Mouse (Mus musculus) lung, postnatal 10 days (tissue): ENCODE measurements around the gene Nol7.

ENCODE experiments used
- DNase-seq: peaks from one replicate; pipeline ENCODE4 v3.0.0; 2021

Gene Nol7

DNA sequence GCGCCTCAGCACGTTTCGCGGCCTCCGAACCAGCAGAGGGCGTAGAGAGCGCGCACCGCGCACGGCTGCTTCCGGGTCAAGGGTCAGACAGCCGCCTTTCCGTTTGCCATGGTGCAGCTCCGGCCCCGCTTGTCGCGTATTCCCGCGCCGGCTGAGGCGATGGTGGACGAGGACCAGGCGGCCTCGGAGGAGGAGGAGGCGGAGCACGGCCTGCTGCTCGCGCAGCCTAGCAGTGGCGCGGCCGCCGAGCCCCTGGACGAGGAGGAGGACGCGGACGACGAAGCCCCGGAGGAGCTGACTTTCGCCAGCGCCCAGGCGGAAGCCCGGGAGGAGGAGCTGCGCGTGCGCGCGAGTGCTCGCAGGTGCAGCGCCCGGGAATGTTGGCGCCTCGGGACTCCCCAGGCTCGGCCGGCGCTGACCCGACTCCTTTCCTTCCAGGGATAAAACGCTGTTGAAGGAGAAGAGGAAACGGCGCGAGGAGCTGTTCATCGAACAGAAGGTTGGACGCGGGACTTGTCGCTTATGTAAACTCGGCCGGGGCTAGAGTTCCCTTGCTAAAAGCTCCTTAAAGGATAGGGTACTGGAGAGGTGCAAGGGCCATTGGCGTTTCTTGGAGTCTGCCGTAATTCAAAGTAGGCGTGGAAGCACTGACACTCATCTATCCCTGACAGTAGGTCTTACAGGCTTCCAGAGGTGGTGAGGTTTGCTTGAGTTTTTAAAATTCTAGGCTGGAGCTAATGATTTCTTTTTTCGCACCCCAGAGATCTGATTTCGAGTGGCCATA lies at the start of gene Nol7:
Gene Nol7 (plus strand): TSS at position 94 of the 784 bp plus-strand sequence.
- peak; percentile 96 for DNase-seq

DNA sequence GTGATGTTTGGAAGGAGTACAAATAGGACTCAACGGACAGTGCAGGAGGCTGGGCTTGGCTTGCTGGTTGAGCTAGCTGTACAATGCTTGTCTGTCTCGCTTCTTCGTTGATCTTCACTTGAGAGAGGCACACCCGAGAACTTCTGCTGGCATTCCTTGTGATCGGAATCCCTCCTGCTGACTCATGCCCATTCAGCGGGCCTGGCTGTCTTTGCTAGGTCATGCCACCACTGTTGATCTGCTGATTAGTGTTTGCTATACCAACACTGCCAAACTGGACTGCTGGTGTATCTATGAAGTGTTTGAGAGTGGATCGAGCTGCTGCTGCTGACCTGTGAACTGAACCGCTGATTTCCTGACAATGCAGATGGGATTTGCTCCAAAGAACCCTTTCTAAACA lies 48.8 kb upstream of the Nol7 start:
- DNase-seq: peak; percentile 25

DNA sequence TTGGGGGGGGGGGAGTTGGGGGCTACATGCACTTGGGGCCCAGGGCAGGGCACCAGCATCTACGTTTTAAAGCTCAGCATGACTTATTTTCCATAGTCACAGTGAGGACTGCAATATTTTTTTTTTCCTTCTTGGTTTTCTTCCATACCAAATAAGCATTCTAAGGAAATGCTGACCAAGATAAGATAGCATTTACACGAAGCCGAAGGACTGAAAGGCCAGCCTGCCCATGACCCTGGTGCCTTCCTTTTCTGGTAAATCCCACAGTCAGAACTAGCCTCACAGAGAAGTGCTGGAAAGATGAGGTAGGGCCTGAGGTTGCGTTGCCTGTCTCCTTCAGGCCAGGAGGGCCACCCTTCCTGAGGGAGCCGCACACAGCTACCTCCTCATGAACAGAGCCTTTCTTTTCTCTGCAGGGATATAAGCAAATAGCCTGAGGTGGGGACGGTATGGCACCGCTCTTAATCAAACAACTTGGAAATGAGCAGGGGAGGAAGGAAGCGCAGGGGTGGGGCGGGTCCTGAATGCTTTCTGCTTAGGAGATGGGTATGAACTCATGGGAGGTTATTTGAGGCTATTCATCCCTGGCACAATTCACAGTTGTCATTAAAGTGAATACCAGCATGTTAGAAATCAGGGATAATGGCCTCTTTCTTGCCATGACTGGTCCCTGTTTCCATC lies 47.6 kb upstream of the Nol7 start:
- peak; percentile 54 for DNase-seq

DNA sequence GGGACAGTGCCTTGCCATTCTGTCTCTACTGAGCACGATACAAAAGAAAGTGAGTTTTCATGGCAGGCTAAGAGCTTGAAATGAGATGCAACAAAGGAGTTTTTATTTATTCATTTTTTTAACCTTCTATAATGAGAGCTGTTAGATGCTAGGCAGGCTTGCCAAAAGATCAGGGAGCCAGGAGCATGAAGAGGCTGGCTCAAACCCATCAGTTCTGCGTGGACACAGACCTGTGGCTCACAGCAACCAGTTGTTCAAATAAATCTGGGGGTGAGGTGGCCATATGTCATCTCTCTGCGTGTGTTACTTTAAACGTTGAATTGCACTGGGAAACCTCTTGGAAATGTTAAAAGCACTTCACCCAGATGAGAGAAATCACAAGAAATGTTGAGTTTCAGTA lies 44.8 kb upstream of the Nol7 start:
- DNase-seq: no peak

DNA sequence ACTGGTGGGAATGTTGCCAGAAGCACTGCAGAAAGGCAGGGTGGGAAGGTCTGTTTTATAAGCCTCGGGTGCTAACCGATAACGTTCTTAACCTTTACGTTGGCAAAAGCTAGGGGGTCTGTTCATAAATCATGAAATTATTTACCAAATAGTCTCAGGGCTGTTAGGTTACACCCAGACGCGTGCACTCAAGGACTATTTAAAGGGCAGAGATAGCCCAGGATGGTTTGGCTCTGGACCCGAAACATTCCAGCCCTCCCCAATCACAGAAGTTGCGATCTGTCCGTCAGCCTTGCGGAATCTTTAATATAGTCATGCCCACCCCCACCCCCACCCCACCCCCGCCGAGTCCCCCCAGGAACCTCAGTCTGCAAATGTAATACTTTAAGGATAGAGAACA lies 43.8 kb upstream of the Nol7 start:
- DNase-seq: no peak

DNA sequence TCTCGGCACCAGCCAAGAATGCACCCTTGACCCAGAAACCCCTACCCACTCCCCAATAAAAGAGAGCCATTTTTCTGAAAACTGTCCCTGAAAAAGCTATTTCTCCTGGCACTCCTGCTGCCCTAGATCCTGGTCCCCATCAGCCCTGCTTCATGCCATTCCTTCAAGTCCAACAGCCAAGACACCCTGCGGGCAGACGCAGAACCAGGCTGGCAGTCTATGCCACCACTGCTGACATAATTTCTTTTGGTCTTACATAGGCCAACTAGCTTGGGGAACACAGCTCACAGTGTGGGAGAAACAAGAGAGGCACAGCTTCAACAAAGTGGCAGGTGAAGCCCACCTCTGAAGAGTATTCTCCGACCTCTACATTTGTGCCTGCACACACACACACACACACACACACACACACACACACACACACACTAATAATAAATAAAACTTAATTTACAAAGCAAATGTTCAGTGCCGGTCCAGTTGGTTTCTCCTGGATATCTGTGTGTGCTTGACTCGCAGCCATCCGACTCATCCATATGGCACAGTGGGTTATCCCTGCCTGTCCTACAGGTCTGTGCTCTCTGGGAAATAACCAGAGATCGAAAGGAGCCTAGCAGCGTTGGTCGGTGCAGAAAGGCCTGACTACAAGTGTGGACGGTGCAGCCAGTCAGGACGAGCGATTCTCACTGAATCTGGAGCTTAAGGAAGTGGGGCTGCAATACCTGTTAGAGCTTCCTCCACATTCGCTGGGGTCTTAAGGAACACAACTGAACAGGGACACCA lies 41.7 kb upstream of the Nol7 start:
- no peak for DNase-seq

DNA sequence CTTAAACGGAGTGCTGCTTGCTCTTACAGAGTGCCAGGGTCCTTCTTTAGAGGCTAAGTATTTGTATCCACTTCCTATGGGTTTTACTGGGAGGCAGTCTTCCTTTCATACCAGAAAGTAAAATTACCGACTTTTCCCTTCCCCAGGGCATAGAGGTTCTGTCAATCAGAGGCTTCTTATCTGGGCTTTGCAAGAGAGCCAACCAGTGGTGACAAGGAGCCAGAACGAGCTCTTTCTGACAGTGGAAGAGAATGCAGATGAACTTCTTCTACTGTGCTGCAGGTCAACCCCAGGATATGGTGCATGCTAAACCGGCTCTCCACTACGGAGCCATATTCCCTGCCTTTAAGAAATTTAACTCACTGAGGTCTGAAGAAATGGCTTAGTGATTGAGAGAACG lies 37.7 kb upstream of the Nol7 start:
- no peak for DNase-seq

DNA sequence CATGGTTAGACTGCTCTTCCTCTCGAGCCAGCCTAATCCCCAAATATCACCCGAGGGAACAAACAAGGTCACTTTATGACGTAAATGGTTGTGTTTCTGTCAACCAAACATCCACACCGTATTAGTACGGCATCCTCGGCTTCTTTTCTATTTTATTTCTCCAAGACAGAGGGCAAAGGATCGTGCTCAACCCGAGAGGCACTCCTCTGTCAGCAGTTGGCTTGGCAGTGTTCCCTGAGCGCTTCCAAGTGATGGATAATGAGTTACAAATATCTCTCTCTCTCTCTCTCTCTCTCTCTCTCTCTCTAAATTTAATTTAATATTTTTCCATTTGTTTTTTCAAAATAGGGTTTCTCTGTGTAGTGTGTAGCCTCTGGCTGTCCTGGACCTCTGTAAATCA lies 35.8 kb upstream of the Nol7 start:
- DNase-seq: peak; percentile 38

DNA sequence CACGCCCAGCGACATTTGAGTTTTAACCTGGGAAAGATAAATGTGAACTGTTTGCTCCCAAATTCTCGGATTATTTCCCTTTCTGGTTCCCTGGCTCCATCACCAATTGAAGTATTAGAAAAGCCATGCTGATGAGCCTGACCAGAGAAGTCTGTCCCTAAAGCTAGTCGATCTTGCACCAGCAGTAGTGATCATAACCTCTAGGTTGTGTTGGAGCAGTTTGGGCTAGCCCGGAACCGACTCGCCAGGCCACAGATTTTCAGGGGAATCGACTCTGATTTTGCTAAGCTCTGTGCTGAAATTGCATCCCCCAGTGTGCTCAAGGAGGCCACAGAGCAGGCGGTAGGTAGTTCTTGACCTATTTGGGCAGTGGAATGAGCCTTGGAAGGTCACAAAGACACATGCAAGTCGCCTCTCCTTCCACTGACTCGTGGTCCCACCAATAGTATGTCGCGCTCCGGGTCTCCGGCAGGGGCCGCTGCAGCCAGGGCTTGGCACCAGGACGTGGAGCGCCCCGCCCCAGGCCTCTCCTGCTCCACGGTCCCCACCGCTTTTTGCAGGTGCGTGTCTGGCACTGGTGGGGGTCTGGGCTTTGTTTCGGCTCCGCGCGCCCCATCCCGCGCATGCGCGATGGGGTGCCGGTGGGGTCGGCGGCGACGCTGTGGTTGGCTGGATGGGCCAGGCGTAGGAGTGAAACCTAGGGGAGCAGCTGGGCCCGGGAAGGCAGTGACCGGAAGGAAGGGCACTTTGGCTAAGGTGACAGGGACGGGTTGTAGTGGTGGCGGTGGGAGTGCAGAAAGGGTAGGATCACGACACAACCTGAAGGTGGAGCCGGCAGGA lies 33.0 kb upstream of the Nol7 start, which contains the start of gene Sirt5:
Gene Sirt5 (plus strand): TSS at position 512 of the 840 bp plus-strand sequence.
- DNase-seq: peak; percentile 93

DNA sequence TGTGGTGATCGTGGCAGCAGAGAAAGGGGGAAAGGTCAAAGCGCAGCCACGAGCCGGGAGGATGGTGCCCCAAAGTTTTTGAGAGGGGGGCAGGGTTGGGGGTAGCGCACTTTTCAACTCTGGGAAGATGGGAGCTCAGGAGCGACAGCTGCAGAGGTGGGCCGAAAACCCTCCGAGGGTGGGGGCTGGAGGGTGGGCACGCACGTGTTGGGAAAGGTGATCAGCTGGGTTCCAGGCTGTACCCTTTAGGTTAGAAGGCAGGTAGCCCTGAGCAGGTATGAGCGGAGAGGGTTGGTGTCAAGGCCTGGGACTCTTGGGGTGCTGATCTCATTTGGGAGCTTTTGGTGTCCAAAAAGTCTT lies 32.4 kb upstream of the Nol7 start:
- DNase-seq: no peak

DNA sequence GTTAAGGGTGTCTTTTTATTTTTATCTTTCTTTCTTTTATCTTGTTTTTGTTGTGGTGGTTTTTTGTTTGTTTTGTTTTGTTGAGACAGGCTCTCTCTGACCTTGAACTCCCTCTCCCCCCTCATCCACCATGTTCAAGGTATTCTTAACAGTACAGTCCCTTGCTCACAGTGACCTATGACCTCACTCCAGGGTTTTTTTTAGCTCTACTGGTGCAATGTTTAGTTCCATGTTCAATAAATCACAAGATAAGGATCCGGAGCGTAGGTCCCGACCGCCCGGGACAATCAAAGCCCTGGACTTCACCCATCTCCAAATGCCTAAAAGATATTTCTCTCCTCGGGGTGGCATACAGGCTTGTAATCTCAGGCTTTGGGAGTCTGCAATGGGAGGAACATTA lies 28.1 kb upstream of the Nol7 start:
- DNase-seq: no peak

DNA sequence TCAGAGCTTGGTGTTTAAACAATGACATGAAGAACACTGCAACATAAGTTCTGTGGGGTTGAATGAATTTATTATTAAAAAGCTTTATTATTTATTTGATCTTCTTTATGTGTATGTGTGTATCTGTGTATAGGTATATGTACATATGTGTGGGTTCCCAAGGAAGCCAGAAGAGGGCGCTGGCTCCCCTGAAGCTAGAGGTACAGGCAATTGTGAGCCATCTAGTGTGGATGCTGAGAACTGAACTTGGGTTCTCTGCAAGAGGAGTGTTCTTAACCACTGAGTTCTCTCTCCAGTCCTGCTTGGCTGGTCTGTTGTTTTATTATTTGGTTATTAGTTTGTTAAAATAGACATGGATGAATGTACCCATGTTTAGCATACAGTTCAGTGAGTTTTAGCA lies 25.3 kb upstream of the Nol7 start:
- no peak for DNase-seq

DNA sequence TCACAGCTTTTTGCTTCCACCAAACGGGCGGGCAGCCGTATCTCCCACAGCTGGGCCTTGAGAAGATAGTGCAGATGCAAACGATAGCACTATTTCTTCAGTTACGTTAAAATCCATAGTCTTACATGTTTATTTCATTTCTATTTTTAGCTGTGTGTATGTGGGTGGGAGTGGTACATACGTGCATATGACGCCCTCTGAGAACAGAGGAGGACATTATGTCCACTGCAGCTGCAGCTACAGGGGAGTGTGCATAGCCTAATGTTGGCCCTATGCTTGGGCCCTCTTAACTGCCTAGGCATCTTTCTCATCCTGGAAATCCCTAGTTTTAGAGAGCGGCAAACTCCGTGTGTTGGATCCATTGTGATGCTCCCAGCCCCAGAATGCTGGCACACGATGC lies 24.0 kb upstream of the Nol7 start:
- no peak for DNase-seq

DNA sequence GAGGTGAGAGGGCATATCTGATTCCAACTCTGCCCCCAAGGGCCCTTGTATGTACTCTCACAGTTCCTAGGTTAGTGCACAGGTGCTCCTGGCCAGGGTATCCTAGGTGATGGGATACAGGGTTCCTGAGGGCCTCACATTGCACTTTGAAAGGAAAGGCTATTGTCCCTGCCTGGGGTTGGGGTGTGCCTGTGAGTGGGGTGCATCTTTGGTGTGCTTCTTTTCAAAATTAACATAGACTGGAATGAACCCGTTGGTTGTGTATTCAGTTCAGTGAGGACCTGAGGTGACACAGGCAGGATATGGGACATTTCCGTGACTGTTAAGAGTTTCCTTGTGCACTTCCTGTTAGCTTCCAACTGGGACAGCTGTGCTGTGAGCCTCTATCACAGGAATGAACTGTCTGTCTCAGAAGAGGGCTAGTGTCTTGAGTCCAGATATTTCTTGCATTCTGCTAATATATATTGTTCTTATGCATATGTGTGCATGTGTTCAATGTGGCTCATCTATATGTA lies 23.2 kb upstream of the Nol7 start:
- DNase-seq: peak; percentile 24

DNA sequence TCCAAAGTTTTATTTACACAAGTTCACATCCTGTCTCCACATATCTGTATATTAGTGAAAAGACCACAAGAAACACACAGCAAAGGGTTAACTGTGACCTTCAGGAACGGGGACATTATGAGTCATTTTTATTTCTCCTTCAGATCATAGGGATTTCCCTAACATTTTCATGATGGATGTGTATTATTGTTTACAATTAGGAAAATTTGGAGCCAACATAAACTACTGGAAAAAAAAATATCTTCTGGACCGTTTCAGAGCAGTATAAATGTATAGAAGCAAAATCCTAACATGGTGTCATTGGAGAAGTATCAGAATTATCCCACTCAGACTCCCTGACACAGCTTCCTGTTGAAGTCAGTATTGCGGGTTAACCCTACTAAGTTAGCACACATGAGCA lies 18.2 kb upstream of the Nol7 start:
- DNase-seq: no peak

DNA sequence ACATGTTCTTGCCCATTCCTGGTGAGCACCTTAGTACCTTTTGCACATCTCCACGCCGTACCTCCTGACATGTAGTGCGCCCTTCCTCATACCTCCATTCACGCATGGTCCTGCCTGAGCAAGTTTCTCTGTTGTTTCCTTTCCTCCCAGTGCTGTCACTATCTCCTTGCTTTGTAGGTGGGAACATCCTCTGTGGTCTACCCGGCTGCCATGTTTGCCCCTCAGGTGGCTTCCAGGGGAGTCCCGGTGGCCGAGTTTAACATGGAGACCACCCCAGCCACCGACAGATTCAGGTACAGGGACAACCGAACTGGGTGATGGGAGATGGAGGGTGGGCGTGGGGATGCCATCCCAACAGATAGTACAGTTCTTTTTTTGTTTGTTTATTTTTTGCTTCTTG lies 12.9 kb upstream of the Nol7 start:
- no peak for DNase-seq

DNA sequence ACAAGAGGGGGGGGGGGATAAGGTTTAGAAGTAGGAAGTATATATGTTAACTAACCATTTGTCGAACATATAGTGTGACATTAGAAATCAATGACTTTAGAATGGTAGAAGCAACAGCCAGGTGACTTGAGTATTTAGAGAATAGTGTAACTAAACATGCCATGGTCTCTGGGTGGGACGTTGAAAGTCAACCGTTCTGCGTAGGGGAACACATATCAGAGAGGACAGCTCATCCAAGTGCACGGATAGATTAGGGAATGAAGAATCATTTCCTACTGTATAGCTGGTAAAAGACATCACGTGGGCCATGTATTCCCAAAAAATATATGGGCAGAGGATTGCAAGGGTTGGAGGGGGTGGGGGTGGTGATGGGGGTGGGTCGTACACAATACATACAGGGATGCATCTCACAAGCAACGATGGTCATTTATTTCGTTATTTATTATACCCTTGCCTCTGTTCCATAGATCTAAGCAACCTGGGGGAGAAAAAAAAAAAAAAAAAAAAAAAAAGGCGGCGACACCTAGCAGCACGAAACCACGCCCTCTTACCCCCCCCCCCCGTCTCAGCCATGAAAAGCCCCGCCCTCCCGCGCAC lies 392 bp upstream of the Nol7 start:
- DNase-seq: no peak

DNA sequence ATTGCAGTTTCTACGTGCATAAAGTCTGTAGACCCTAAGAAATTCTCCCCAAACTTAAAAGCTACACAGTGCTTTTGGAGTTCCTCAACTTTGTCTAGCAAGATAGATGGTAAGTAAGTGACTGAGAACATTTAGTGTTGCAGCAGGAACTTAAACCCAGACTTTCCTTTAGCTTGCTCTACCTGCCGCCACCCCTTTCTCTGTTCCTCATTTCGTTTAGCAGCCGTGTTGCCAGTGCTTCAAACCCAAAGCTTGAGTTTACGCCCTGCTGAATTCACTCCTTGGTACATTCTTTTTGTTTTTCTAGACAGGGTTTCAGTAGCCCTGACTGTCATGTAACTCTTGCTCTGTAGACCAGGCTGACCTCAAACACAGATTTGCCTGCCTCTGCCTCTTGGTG lies 1.4 kb downstream of the Nol7 start:
- DNase-seq: no peak

DNA sequence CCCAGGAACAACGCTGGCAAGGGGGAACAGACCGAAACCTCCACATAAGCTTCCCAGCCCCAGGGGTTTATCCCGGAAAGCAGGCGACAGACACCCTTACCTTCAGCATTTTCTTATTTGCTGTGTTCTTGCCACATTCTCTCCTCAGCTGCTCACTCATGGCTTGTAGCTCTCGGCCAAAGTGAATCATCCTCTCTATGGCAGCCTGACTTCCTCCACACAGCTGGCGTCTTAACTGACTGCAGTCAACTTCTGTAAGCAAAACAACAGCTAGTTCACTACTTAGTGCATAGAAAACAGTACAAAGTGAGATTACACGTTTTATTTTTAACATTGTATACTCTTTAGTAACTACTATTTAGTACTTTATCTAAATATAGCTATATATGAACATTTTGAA lies 14.1 kb downstream of the Nol7 start:
- DNase-seq: no peak

DNA sequence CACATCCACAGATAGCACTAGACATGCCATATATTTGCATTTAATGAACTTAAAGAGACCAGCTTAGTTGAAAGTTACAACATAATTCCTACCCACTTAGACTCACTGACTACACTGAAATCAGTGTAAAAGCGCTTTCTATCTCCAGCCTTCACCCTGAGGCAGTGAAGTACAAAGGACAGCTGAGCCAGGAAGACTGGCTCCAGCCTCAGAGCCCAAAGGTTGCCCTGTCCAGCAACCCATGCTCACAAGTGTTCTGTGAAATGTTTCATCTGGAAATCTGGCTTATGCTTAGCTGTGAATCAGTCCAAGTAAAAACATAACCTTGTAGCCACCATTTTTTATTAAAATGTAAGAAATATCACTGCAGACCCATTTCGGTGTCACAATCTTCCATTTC lies 15.4 kb downstream of the Nol7 start:
- DNase-seq: no peak

DNA sequence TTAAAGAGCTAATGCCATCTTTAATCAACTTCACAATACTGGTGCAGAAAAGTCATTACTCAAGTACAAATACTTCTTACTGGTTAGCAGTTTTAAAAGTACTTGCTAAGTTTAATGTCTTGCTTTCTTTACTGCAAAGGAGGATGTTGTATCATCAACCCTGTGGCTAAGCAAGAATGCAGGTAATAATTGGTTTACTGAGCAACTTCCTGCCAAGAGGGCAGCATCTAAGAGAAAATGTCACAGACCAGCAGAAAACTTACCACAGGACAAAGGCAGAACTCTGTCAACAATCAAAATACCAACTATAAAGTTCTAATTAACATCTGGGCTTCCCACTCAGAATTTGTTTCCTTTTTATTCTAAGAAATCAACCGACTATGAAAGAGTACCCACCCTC lies 17.1 kb downstream of the Nol7 start:
- DNase-seq: no peak

DNA sequence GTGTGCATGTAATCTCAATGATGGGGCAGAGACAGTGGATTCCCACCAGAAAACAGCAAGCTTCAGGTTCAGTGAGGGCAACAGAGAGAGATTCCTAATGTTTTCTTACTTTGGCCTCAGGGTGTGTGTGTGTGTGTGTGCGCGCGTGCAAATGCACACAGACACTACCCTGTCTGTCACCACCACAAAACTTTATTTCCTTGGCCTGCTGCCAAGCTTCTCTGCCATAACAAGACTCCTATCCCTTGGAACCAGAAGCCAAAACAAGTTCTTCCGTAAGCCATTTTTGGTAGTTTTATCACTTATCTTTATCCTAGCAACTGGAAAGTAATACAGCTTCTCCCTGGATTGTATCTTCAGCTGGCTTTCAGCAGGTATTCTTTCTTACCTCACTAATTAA lies 30.2 kb downstream of the Nol7 start:
- DNase-seq: no peak
